8 mouse cellular contexts compared by ENCODE assay signal in genomic region chr4:149103875-149104561, GRCm38 (mm10). TPM values are rescaled to one million over a fixed set of nuclear protein-coding genes. Genes with fewer than 3 reads are reported as not detected.
DNase-seq lines count a peak whose midpoint lies in the region; ATAC-seq and TF ChIP-seq lines count a peak whose summit lies in the region.

Gene Dffa (plus strand): TSS chr4:149104146.

- H3K27ac ChIP-seq in forebrain, embryonic 15.5 days (replicated peaks) = 0 out of 2 replicates have a peak within 1 kb of the TSS, but pooled peaks have one; percentile 15

- no peak for TF ChIP-seq CTCF in lung, adult 2 months (IDR thresholded peaks at IDR 0.05; ENCODE audit: insufficient read depth, low read length)

- peaks cover 21% of the 10 kb centered on the region for H3K36me3 ChIP-seq in forebrain, embryonic 15.5 days

- peak within 1 kb of the TSS; percentile 90 for H3K9ac ChIP-seq in forebrain, embryonic 15.5 days (replicated peaks)

- TF ChIP-seq POLR2A in lung, adult 2 months (IDR thresholded peaks at IDR 0.05; ENCODE audit: borderline replicate concordance, extremely low read depth, low read depth, low read length) = peak; percentile 64; the same call in 1 of the 2 replicates

- H3K27me3 ChIP-seq in forebrain, embryonic 15.5 days = no peaks in the 10 kb centered on the region

- H3K4me1 ChIP-seq in forebrain, embryonic 15.5 days = peaks cover 14% of the 10 kb centered on the region
- peaks cover 4% of the 10 kb centered on the region; the same call in 1 of the 2 replicates for H3K4me1 ChIP-seq in lung, adult 2 months (ENCODE audit: control insufficient read depth, insufficient read depth, low read length)

- peak; percentile 93 for DNase-seq in ES-CJ7 (ENCODE audit: low read depth, low spot score)
- peak; percentile 88 for DNase-seq in cerebellum, adult 11 months
- DNase-seq in heart, postnatal 25 days (ENCODE audit: low spot score) = peak; percentile 83
- peak; percentile 88 to 96 for DNase-seq in layer of hippocampus, adult 18-20 months (ENCODE audit: low spot score in 2 of 2)
- DNase-seq in lung, adult 2 months = peak; percentile 95
- peak; percentile 88 for DNase-seq in thymus, adult 18-20 months

- ATAC-seq in forebrain, embryonic 15.5 days (replicated peaks) = peak; percentile 92
- peak; percentile 92 for ATAC-seq in neutrophil, adult 5-6 weeks (ENCODE audit: extremely low read depth, insufficient number of reproducible peaks, low FRiP score, poor library complexity, severe bottlenecking)

- intact Hi-C loops in heart, postnatal 25 days (cut with DNase I) = loop anchor here (2.0 kb wide), 1 partner anchor 33 kb away; the partner anchor contains the start of gene Cenps

- peak within 1 kb of the TSS; percentile 86 for H3K4me3 ChIP-seq in forebrain, embryonic 15.5 days
- peak within 1 kb of the TSS; percentile 71 for H3K4me3 ChIP-seq in lung, adult 2 months (replicated peaks; ENCODE audit: extremely low read depth, low read depth, low read length)

- WGBS in forebrain, embryonic 15.5 days = under 1% methylated on average over 35 of the region's 35 CpGs
- WGBS in lung, adult 2 months = under 1% methylated on average over 35 of the region's 35 CpGs

- peak within 1 kb of the TSS; percentile 88 for H3K4me2 ChIP-seq in forebrain, embryonic 15.5 days (replicated peaks)

- no peaks in the 10 kb centered on the region for H3K9me3 ChIP-seq in forebrain, embryonic 15.5 days

RNA-seq across cellular contexts. Expression of gene Dffa, which starts in this region (rescaled TPM):
- polyA plus RNA-seq in forebrain, embryonic 15.5 days (2015; fragmentation: Nextera tagmentation; extraction: Ambion mirVana) = 24.2 and 25.0 TPM in 2 replicates
- total RNA-seq in heart, postnatal 25 days (2021) = 10 to 100 TPM; 41.3 to 41.5 TPM
- 10 to 100 TPM; 48.8 to 50.7 TPM for total RNA-seq in layer of hippocampus, adult 18-20 months (2021)
- 15.2 and 19.4 TPM in 2 replicates for polyA plus RNA-seq in lung, adult 2 months (2012; rRNA removed)
- 19.2 and 24.7 TPM in 2 replicates for total RNA-seq in neutrophil, adult 5-6 weeks (2017)

Comparison
In these comparisons a context has a peak if more than half of its experiments do, and no peak if none do; other contexts are left out.
1. Peak in every context shown above with its lines: DNase-seq, ATAC-seq, H3K4me3 ChIP-seq and H3K27ac ChIP-seq.